Mouse (Mus musculus) liver, postnatal 0 days (tissue): ENCODE measurements around the gene Mboat7. TPM values are rescaled to one million over a fixed set of nuclear protein-coding genes. Genes with fewer than 3 reads are reported as not detected.
"Not testable (repeated sequence)": the region's sequence is repeated elsewhere in the genome, so short reads cannot be mapped to it uniquely, and the experiment has no call there.

Experiments
- ATAC-seq: fragments of 200-750 bp; cut with Nextera tagmentation; 2 replicates; pipeline ENCODE4 v1.8.0; 2017; ENCODE audit warnings: mild to moderate bottlenecking, moderate library complexity
- DNase-seq: peaks from one replicate; pipeline ENCODE4 v3.0.0-alpha.2; 2016
- H3K27ac ChIP-seq: fragments of 300-500 bp; sonication (generic); 2 replicates; pipeline ENCODE4 v1.5.1; 2014; ENCODE audit warnings: antibody characterized with exemption, moderate library complexity, mild to moderate bottlenecking, low read depth
- H3K27me3 ChIP-seq: fragments of 300-500 bp; sonication (generic); 2 replicates; pipeline ENCODE4 v1.6.1; 2014; ENCODE audit warnings: low read length, control low read depth, mixed read lengths; ENCODE audit not compliant: insufficient read depth
- H3K36me3 ChIP-seq: fragments of 300-500 bp; sonication (generic); replicated peaks from 2 replicates; pipeline ENCODE4 v1.6.1; 2014; ENCODE audit warnings: mild to moderate bottlenecking, control low read depth, low read length, moderate library complexity, mixed read lengths; ENCODE audit not compliant: insufficient read depth
- H3K4me1 ChIP-seq: fragments of 300-500 bp; sonication (generic); 2 replicates; pipeline ENCODE4 v1.6.1; 2014; ENCODE audit warnings: antibody characterized with exemption, mild to moderate bottlenecking, control low read depth; ENCODE audit not compliant: insufficient read depth
- H3K4me2 ChIP-seq: fragments of 300-500 bp; sonication (generic); 2 replicates; pipeline ENCODE4 v1.6.1; 2014; ENCODE audit warnings: low read depth, mild to moderate bottlenecking, low read length, moderate library complexity, mixed read lengths
- H3K4me3 ChIP-seq: fragments of 300-500 bp; sonication (generic); 2 replicates; pipeline ENCODE4 v1.5.1; 2014; ENCODE audit warnings: low read depth, low read length
- H3K9ac ChIP-seq: fragments of 300-500 bp; sonication (generic); replicated peaks from 2 replicates; pipeline ENCODE4 v1.6.1; 2014; ENCODE audit warnings: mild to moderate bottlenecking, moderate library complexity
- H3K9me3 ChIP-seq: fragments of 300-500 bp; sonication (generic); 2 replicates; pipeline ENCODE4 v1.6.1; 2016; ENCODE audit warnings: mild to moderate bottlenecking, control low read depth, low read length, mixed read lengths
- CTCF ChIP-seq: sonication (generic); IDR thresholded peaks from 2 replicates; pipeline ENCODE4 v1.5.1; 2016; ENCODE audit warnings: antibody characterized with exemption, low read depth
- EP300 ChIP-seq: IDR thresholded peaks from 2 replicates; pipeline ENCODE4 v1.6.1; 2016; ENCODE audit warnings: antibody characterized with exemption, low read depth, mild to moderate bottlenecking
- WGBS: fragments of 180-500 bp; shearing (Covaris S2); extraction: QIAGEN DNeasy Blood & Tissue Kit; methylation state at CpG from one replicate; pipeline ENCODE4 v1.1.7; 2014; ENCODE audit not compliant: insufficient replicate concordance; 5-methylcytosine and 5-hydroxymethylcytosine counted together
- polyA plus RNA-seq: library from polyadenylated mRNA; unstranded; fragments of >200 nt; fragmentation: Nextera tagmentation; extraction: Ambion mirVana; gene quantifications from 2 replicates; pipeline ENCODE4 v1.2.1, GENCODE M21; 2015

The Mboat7 gene
- polyA plus RNA-seq, 1 experiment from 2014 or later: 14.8 TPM

GRCm38 (mm10) chr7:3704475-3704874 is 11.2 kb upstream of the Mboat7 start:
- peak overlapping the region; percentile 74 for H3K4me3 ChIP-seq
- peak overlapping the region; percentile 93 for H3K27ac ChIP-seq
- H3K4me2 ChIP-seq: peak overlapping the region; percentile 82
- WGBS: under 1% methylated on average over 20 of the region's 20 CpGs
- peak; percentile 62 for ATAC-seq
- no peak for TF ChIP-seq EP300
- no peak for TF ChIP-seq CTCF
- no peaks in the 10 kb centered on the region for H3K9me3 ChIP-seq
- peaks cover 35% of the 10 kb centered on the region for H3K36me3 ChIP-seq
- H3K27me3 ChIP-seq: no peaks in the 10 kb centered on the region
- peaks cover 11% of the 10 kb centered on the region for H3K4me1 ChIP-seq
- peak overlapping the region; percentile 72 for H3K9ac ChIP-seq
- no peak for DNase-seq

GRCm38 (mm10) chr7:3703879-3704441 is 10.6 kb upstream of the Mboat7 start, which contains the start of gene Rps9:
Rps9 (plus strand) TSS chr7:3703993.
- Histone ChIP-seq H3K4me3 (peak within 1 kb of the TSS; percentile 74), H3K9me3 (no peaks in the 10 kb centered on the region), H3K9ac (peak within 1 kb of the TSS; percentile 72), H3K27ac (peak within 1 kb of the TSS; percentile 93), H3K27me3 (no peaks in the 10 kb centered on the region), H3K36me3 (peaks cover 35% of the 10 kb centered on the region), H3K4me1 (peaks cover 11% of the 10 kb centered on the region), H3K4me2 (peak within 1 kb of the TSS; percentile 82)
- DNase-seq (peak; percentile 96), ATAC-seq (peak; percentile 93)
- WGBS: 2% methylated on average over 42 of the region's 42 CpGs
- TF ChIP-seq CTCF (peak; percentile 30), EP300 (peak; percentile 72)

GRCm38 (mm10) chr7:3703148-3703878 is 10.0 kb upstream of the Mboat7 start:
- Histone ChIP-seq H3K36me3 (peaks cover 38% of the 10 kb centered on the region), H3K9ac (peak overlapping the region; percentile 42), H3K9me3 (no peaks in the 10 kb centered on the region), H3K27me3 (no peaks in the 10 kb centered on the region), H3K4me2 (peak overlapping the region; percentile 82), H3K4me1 (peaks cover 11% of the 10 kb centered on the region), H3K27ac (peak overlapping the region; percentile 93), H3K4me3 (peak overlapping the region; percentile 74)
- TF ChIP-seq CTCF: no peak
- no peak for TF ChIP-seq EP300
- peak; percentile 28 for ATAC-seq
- no peak for DNase-seq
- WGBS: 20% methylated on average over 6 of the region's 6 CpGs

GRCm38 (mm10) chr7:3698471-3698870 is 5.1 kb upstream of the Mboat7 start:
- H3K4me1 ChIP-seq: peaks cover 5% of the 10 kb centered on the region; the same call in 1 of the 2 replicates
- H3K36me3 ChIP-seq: peaks cover 24% of the 10 kb centered on the region
- ATAC-seq: no peak
- no peaks in the 10 kb centered on the region for H3K9me3 ChIP-seq
- no peak overlapping the region for H3K4me3 ChIP-seq
- H3K27ac ChIP-seq: no peak overlapping the region
- WGBS: 81% methylated on average over 6 of the region's 6 CpGs
- no peak for TF ChIP-seq EP300
- TF ChIP-seq CTCF: no peak
- H3K9ac ChIP-seq: no peak overlapping the region
- no peak overlapping the region for H3K4me2 ChIP-seq
- H3K27me3 ChIP-seq: no peaks in the 10 kb centered on the region
- no peak for DNase-seq

- H3K9me3 ChIP-seq, H3K27me3 ChIP-seq, DNase-seq, ATAC-seq: not testable (repeated sequence)
- Histone ChIP-seq H3K9ac (peak overlapping the region; percentile 79), H3K36me3 (peaks cover 12% of the 10 kb centered on the region), H3K4me1 (peaks cover 19% of the 10 kb centered on the region), H3K27ac (peak overlapping the region; percentile 88), H3K4me3 (peak overlapping the region; percentile 73), H3K4me2 (peak overlapping the region; percentile 93)
- 7% methylated on average over 9 of the region's 9 CpGs for WGBS
Measured at GRCm38 (mm10) chr7:3694949-3695305, 1.6 kb upstream of the Mboat7 start.

GRCm38 (mm10) chr7:3694076-3694948 is 989 bp upstream of the Mboat7 start:
- WGBS: 2% methylated on average over 40 of the region's 55 CpGs
- Histone ChIP-seq H3K36me3 (peaks cover 10% of the 10 kb centered on the region), H3K9me3 (no peaks in the 10 kb centered on the region), H3K27ac (peak overlapping the region; percentile 88), H3K4me3 (peak overlapping the region; percentile 73), H3K4me1 (peaks cover 19% of the 10 kb centered on the region), H3K27me3 (no peaks in the 10 kb centered on the region), H3K4me2 (peak overlapping the region; percentile 93), H3K9ac (peak overlapping the region; percentile 79)
- ATAC-seq: peak; percentile 49
- DNase-seq: peak; percentile 78
- TF ChIP-seq EP300: no peak
- no peak for TF ChIP-seq CTCF
